Mouse (Mus musculus) spleen, adult 12 weeks (tissue): ENCODE results near the gene Dlg5.

ENCODE experiments used
- DNase-seq: peaks from one replicate; pipeline ENCODE4 v3.0.0; 2022; ENCODE audit warnings: low spot score

Dlg5 gene

GRCm38 (mm10) chr14:24245177-24246081 lies at the start of gene Dlg5:
Gene Dlg5 (minus strand): TSS chr14:24245920.
- no peak for DNase-seq

- DNase-seq = no peak
Measured at GRCm38 (mm10) chr14:24293631-24294030, 47.9 kb upstream of the Dlg5 start.

- DNase-seq = no peak
Measured at GRCm38 (mm10) chr14:24292914-24293313, 47.2 kb upstream of the Dlg5 start, which contains the start of gene E330034G19Rik. Gene E330034G19Rik (plus strand): TSS chr14:24293214.

- no peak for DNase-seq
Measured at GRCm38 (mm10) chr14:24290726-24291125, 45.0 kb upstream of the Dlg5 start.

GRCm38 (mm10) chr14:24286136-24286535 lies 40.4 kb upstream of the Dlg5 start:
- DNase-seq = no peak

GRCm38 (mm10) chr14:24282276-24282675 lies 36.6 kb upstream of the Dlg5 start:
- DNase-seq = no peak

GRCm38 (mm10) chr14:24281278-24281677 lies 35.6 kb upstream of the Dlg5 start:
- no peak for DNase-seq

- no peak for DNase-seq
Measured at GRCm38 (mm10) chr14:24275534-24275933, 29.8 kb upstream of the Dlg5 start.

- DNase-seq = no peak
Measured at GRCm38 (mm10) chr14:24273575-24273974, 27.9 kb upstream of the Dlg5 start.

GRCm38 (mm10) chr14:24269571-24269970 lies 23.9 kb upstream of the Dlg5 start:
- no peak for DNase-seq

GRCm38 (mm10) chr14:24262915-24263314 lies 17.2 kb upstream of the Dlg5 start:
- DNase-seq = no peak

- DNase-seq = no peak
Measured at GRCm38 (mm10) chr14:24262382-24262781, 16.7 kb upstream of the Dlg5 start.

GRCm38 (mm10) chr14:24260391-24260790 lies 14.7 kb upstream of the Dlg5 start:
- DNase-seq = no peak

- no peak for DNase-seq
Measured at GRCm38 (mm10) chr14:24255956-24256355, 10.2 kb upstream of the Dlg5 start.

GRCm38 (mm10) chr14:24253611-24254202 lies 8.0 kb upstream of the Dlg5 start:
- no peak for DNase-seq

- DNase-seq = no peak
Measured at GRCm38 (mm10) chr14:24251326-24251725, 5.6 kb upstream of the Dlg5 start.

GRCm38 (mm10) chr14:24249926-24250325 lies 4.2 kb upstream of the Dlg5 start:
- no peak for DNase-seq

GRCm38 (mm10) chr14:24244330-24245176 lies 1.2 kb downstream of the Dlg5 start:
- DNase-seq = no peak

- no peak for DNase-seq
Measured at GRCm38 (mm10) chr14:24242016-24242415, 3.7 kb downstream of the Dlg5 start.

- DNase-seq = no peak
Measured at GRCm38 (mm10) chr14:24240831-24241230, 4.9 kb downstream of the Dlg5 start.

GRCm38 (mm10) chr14:24239651-24240050 lies 6.1 kb downstream of the Dlg5 start:
- no peak for DNase-seq

GRCm38 (mm10) chr14:24235954-24236353 lies 9.8 kb downstream of the Dlg5 start:
- DNase-seq = no peak
